Mouse (Mus musculus) spleen, adult 2 months (tissue): ENCODE data around the gene Zfp36l2. TPM values are rescaled to one million over a fixed set of nuclear protein-coding genes. Genes with fewer than 3 reads are reported as not detected.

Experiments used
- DNase-seq, 2 experiments: peaks; one replicate each; pipeline versions ENCODE4 v3.0.0 to v3.0.0-alpha.2; 2012 to 2021; ENCODE audit warnings: low spot score in 2 of 2, low read depth in 1 of 2
- H3K27ac ChIP-seq: fragments of 200-500 bp; 2 replicates; pipeline ENCODE4 v1.5.1; 2012; ENCODE audit warnings: low read length, inconsistent platforms; ENCODE audit not compliant: insufficient read depth
- H3K27me3 ChIP-seq: fragments of 200-500 bp; 2 replicates; pipeline ENCODE4 v1.6.1; 2012; ENCODE audit warnings: mild to moderate bottlenecking, moderate library complexity, low read length, inconsistent platforms; ENCODE audit not compliant: control insufficient read depth, insufficient read depth
- H3K36me3 ChIP-seq: fragments of 200-500 bp; 2 replicates; pipeline ENCODE4 v1.6.1; 2012; ENCODE audit warnings: mild to moderate bottlenecking, low read length, inconsistent platforms; ENCODE audit not compliant: control insufficient read depth, insufficient read depth
- H3K4me1 ChIP-seq: fragments of 200-500 bp; 2 replicates; pipeline ENCODE4 v1.6.1; 2011; ENCODE audit warnings: inconsistent platforms; ENCODE audit not compliant: control insufficient read depth, insufficient read depth, insufficient read length
- H3K4me3 ChIP-seq: fragments of 200-500 bp; 2 replicates; pipeline ENCODE4 v1.5.1; 2011; ENCODE audit warnings: mild to moderate bottlenecking, inconsistent platforms; ENCODE audit not compliant: insufficient read depth, insufficient read length; ENCODE audit errors: extremely low read depth
- CTCF ChIP-seq: fragments of 200-500 bp; IDR thresholded peaks from 2 replicates; pipeline ENCODE4 v1.5.1; 2011; ENCODE audit warnings: mild to moderate bottlenecking, inconsistent platforms; ENCODE audit not compliant: insufficient read depth, insufficient read length, insufficient replicate concordance; ENCODE audit errors: extremely low read depth
- POLR2A ChIP-seq: fragments of 200-500 bp; IDR thresholded peaks from 2 replicates; pipeline ENCODE4 v1.6.1; 2011; ENCODE audit warnings: low read depth, low read length, inconsistent platforms
- WGBS: fragments of 180-500 bp; shearing (Covaris S2); methylation state at CpG from one replicate; pipeline ENCODE4 v1.1.7; 2018; 5-methylcytosine and 5-hydroxymethylcytosine counted together
- polyA plus RNA-seq: library from polyadenylated mRNA; depleted of rRNA; stranded (reverse); fragments of >200 nt; gene quantifications from 2 replicates; pipeline ENCODE4 v1.2.3, GENCODE M21; 2012

The Zfp36l2 gene
- polyA plus RNA-seq, 1 experiment: 146 TPM

DNA sequence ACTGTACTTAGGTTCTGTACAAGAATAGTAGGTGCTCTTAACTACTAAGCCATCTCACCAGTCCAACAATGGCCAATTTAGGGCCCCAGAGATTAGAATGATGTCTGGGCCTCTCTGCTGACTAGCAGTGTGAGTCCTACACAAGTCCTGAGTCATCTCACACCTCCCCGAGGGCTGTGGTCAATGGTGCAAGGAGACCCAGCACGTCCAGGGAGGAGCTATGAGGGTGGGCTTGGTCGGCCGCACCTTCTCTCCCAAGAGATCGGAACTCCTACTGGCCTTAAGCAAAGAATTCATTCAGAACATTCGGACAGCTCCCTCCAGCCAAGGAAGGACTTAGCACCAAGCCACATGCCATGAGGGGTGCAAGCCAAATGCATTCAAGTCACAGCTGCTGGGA lies 36.4 kb downstream of the Zfp36l2 start:
- no peak overlapping the region for H3K27ac ChIP-seq
- 70% methylated on average over 6 of the region's 6 CpGs for WGBS
- DNase-seq: no peak
- no peaks in the 10 kb centered on the region for H3K27me3 ChIP-seq
- H3K4me1 ChIP-seq: peaks cover 32% of the 10 kb centered on the region; the same call in 1 of the 2 replicates
- H3K36me3 ChIP-seq: no peaks in the 10 kb centered on the region
- no peak for TF ChIP-seq POLR2A
- no peak for TF ChIP-seq CTCF
- H3K4me3 ChIP-seq: no peak overlapping the region

DNA sequence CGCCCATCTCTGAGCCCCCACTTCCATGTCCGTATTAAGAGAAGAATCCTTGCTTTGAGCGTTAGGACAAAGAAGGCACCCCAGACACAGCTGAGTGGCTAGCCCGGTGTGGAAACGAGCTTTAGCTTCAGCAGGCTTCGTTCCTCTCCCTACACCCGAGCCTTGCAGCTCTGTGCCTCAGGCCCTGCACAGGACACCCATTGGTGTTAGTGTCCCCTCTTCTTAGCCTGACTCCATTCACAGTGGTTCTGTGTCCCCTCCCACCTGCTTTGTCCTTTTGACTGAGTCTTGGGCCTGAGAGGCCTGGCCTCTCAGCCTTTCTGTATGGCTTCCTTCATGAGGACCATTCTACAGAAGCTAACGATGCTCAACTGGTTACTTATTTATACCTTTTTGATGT lies 37.5 kb downstream of the Zfp36l2 start:
- peaks cover 35% of the 10 kb centered on the region; the same call in 1 of the 2 replicates for H3K4me1 ChIP-seq
- 95% methylated on average over 8 of the region's 8 CpGs for WGBS
- no peak for TF ChIP-seq POLR2A
- no peak for TF ChIP-seq CTCF
- no peaks in the 10 kb centered on the region for H3K36me3 ChIP-seq
- H3K27ac ChIP-seq: no peak overlapping the region
- no peak for DNase-seq
- H3K27me3 ChIP-seq: no peaks in the 10 kb centered on the region
- H3K4me3 ChIP-seq: no peak overlapping the region

DNA sequence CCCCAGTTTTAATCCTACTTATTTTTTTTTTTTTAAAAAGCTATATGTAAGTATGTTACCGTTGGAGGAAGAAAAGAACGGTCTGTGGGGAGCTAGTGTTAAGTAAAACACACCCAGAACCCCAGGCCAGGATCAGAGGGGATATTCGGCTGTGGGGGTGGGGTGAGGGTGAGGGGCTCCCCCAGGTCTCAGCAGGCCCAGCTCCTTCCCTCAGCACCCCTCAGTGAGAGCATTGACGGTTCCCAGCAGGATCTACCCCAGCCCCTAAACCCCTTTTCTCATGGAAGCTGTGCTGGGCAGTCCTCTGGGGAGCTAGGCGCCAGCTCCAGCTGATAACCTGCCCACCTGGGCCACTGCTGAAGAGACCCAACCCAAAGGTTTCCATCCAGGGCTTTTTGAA lies 38.2 kb downstream of the Zfp36l2 start:
- Histone ChIP-seq H3K27ac (no peak overlapping the region), H3K36me3 (no peaks in the 10 kb centered on the region), H3K27me3 (no peaks in the 10 kb centered on the region), H3K4me1 (peaks cover 42% of the 10 kb centered on the region; the same call in 1 of the 2 replicates), H3K4me3 (no peak overlapping the region)
- no peak for DNase-seq
- WGBS: 67% methylated on average over 5 of the region's 5 CpGs
- TF ChIP-seq CTCF (no peak), POLR2A (no peak)

DNA sequence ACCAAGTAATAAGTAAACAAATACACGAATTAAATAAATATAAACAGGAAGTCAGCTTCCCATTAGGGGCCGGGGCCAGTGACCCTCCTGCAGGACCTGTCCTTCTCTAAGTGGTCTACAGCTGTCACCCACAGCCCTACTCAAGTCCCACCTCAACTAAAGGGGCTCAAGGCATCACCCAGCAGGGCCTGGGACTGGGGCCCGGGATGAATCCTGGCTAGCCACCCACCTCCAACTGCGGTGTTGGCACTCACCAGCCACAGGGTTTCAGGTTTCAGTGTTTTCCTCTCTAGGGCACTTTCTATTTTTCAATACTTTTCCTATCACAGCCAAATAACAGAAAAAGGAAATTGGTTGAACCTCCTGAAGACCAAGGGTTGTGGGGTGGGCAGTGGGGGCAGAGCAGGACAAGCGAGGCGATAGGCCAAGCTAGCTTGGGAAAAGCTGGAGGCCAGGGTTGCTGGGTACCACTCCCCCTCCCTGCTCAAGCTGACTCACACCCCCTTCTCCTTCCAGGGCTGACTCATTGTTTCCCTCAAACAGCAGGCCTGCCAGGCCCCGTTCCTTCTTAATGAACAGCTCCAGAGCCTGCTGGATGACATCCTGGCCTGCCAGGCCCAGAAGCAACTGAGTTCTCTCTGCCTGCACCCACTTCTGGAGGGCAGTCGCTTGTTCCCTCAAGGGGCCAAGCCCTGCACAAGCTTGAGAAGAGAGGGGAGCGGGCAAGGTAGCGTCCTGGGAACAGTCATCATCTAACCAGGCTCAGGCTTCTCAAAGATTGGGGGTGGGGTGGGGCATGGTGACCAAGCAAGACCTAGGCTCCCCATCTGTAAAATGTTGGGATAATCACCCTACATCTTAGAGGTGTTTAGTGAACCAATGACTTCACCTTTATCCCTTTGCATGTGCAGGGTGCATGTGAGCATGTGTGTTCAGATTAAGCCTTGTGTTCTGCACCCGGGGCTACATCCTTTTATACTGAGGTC lies 39.0 kb downstream of the Zfp36l2 start:
- H3K4me3 ChIP-seq: no peak overlapping the region
- TF ChIP-seq POLR2A (no peak), CTCF (no peak)
- DNase-seq: no peak

DNA sequence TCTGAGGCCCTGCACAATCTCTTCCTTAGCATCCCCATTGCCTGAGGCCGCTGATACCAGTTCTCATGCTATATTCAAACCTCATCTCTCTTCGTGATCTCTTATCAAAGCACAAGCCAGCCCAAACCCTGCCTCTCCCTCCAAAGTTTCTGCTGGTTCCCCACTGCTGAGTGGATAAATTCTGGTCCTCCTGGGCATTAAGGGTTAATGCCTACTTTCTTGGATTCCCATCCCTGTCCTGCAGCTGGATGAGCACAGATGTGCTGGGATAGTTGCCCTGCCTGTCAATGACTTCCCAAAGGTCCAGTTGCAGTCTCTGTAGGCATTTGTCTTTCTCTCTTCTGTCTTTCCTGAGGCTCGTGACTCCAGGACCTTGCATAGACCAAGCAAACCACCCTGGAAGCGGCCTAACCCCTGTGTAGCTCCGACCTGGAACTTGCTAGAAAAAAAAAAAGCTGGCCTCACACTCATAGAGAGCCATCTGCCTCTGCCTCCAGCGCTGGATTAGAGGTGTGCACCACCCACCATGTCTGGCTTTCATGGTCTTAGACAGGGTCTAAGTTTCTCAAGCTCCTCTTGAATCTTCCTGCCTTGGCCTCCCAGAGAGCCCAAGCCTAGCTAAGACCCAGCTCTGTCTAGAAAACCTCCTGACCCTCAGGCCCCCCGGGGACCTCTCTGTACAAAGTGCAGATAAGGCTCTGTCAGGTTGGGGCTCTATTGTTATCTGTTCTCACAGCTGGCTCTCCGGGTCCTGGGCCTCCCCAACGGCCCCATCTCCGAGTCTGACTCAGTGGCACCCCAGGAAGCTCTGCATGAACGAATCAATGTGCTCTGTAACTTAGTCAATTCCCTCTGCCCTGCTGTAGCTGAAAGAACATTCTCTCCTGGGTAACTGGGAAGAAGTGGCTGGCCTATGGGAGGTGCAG lies 40.3 kb downstream of the Zfp36l2 start:
- Histone ChIP-seq H3K36me3 (no peaks in the 10 kb centered on the region), H3K27ac (peak overlapping the region; percentile 94), H3K4me3 (no peak overlapping the region), H3K27me3 (no peaks in the 10 kb centered on the region), H3K4me1 (peaks cover 59% of the 10 kb centered on the region)
- TF ChIP-seq POLR2A (no peak), CTCF (no peak)
- DNase-seq: no peak
- 60% methylated on average over 11 of the region's 11 CpGs for WGBS

More for the DNA sequence above, 39.0 kb downstream of the Zfp36l2 start:
- Histone ChIP-seq H3K4me1 (peaks cover 49% of the 10 kb centered on the region), H3K27me3 (no peaks in the 10 kb centered on the region), H3K36me3 (no peaks in the 10 kb centered on the region), H3K27ac (0 out of 2 replicates have a peak overlapping the region, but pooled peaks have one; percentile 4)
- 57% methylated on average over 11 of the region's 11 CpGs for WGBS

DNA sequence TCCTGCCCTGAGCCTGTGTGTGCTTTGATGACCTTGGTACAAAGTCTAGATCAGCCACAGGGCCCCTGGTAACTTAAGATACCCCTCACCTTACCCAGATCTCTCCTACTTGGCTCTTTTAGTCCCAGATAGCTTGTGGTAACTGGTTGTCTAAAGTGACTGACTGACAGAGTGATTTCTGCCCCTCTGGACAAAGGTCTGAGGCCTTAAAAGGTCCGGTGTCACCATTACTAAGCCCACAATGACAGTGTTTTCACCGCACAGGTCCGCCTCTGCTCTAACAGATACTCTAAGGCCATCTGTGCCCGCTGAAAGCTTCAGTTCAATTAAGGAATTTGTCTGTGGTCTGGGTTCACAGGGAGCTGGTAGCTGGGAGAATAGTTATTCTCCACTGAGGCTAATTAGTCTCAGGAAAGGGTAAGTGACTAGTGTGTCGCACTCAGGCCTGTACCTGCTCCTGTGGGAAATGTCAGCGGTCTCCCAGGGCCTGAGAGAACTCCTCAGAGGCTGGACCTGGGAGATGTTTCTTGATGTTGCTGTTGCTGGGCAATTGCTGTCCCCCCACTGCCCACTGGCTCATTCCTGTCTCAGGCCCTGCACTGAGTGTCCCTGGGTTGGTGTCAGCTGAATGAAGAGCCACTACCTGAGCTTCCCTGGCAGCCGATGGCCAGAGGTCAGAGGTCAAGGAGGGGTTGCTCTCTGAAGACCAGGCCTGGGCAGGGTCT lies 41.1 kb downstream of the Zfp36l2 start:
- TF ChIP-seq CTCF: no peak
- TF ChIP-seq POLR2A: no peak
- no peak for DNase-seq
- Histone ChIP-seq H3K27me3 (no peaks in the 10 kb centered on the region), H3K27ac (peak overlapping the region; percentile 94), H3K4me1 (peaks cover 66% of the 10 kb centered on the region), H3K36me3 (no peaks in the 10 kb centered on the region), H3K4me3 (no peak overlapping the region)
- WGBS: 63% methylated on average over 7 of the region's 7 CpGs
